In genomic region chr11:50527923-50528322, GRCm38 (mm10) we compare ENCODE assay signal across 21 mouse cellular contexts.
"Had no signal": no experiment of that assay in that cellular context is flagged by ENCODE, and none has a peak within 500 bp of the region (broad histone marks: within the 10 kb centered on the region; RNA-seq: fewer than 3 reads in every experiment).

No protein-coding gene starts in this region.

- H3K4me1 ChIP-seq: limb, embryonic 10.5 days; limb, embryonic 13.5 days; liver, embryonic 12.5 days; liver, embryonic 15.5 days; lung, embryonic 15.5 days; megakaryocyte, embryonic 14.5 days; midbrain, embryonic 10.5 days; midbrain, embryonic 13.5 days had no signal

- H3K4me3 ChIP-seq: limb, embryonic 10.5 days; limb, embryonic 13.5 days; liver, embryonic 12.5 days; liver, embryonic 15.5 days; lung, embryonic 15.5 days; megakaryocyte, embryonic 14.5 days; midbrain, embryonic 10.5 days; midbrain, embryonic 13.5 days; myocyte had no signal

- DNase-seq: kidney, adult 18-20 months; kidney, adult 9 months; kidney, postnatal 14 days; kidney, postnatal 4 days; liver; lung, adult 18-20 months; lung, postnatal 10 days; lung, postnatal 36 days; spleen, adult 18-20 months; thymus, adult 2 months; thymus, postnatal 14 days; thymus, postnatal 4 days had no signal

- H3K27ac ChIP-seq: limb, embryonic 10.5 days; limb, embryonic 13.5 days; liver, embryonic 12.5 days; liver, embryonic 15.5 days; lung, embryonic 15.5 days; midbrain, embryonic 10.5 days; midbrain, embryonic 13.5 days had no signal
